Mouse (Mus musculus) forebrain, embryonic 12.5 days (tissue): ENCODE data around the gene Gorasp2. TPM values are rescaled to one million over a fixed set of nuclear protein-coding genes. Genes with fewer than 3 reads are reported as not detected.

Experiments used
- polyA plus RNA-seq: library from polyadenylated mRNA; unstranded; fragments of >200 nt; fragmentation: Nextera tagmentation; extraction: Ambion mirVana; gene quantifications from 2 replicates; pipeline ENCODE4 v1.2.1, GENCODE M21; 2016

The Gorasp2 gene
- polyA plus RNA-seq, 1 experiment from 2014 or later: 127 TPM

Other genes starting within 250 kb of the Gorasp2 start
- 9.1 and 13.6 TPM in 2 replicates for gene Sp5, start 186.7 kb upstream of the Gorasp2 start, polyA plus RNA-seq
- 1.3 and 1.4 TPM in 2 replicates for gene Erich2, start 152.8 kb upstream of the Gorasp2 start, polyA plus RNA-seq
- 24.2 and 28.6 TPM in 2 replicates for gene Gad1, start 108.5 kb upstream of the Gorasp2 start, polyA plus RNA-seq
- gene Gm26558, start 532 bp downstream of the Gorasp2 start, polyA plus RNA-seq: 3.9 and 4.4 TPM in 2 replicates
- gene Tlk1, start 164.2 kb downstream of the Gorasp2 start, polyA plus RNA-seq: 31.4 and 40.0 TPM in 2 replicates